Mouse (Mus musculus) embryonic fibroblast, embryonic 13.5 days (primary cell): ENCODE measurements around the gene Zfyve27.

ENCODE experiments used
- CTCF ChIP-seq: IDR thresholded peaks from 2 replicates; pipeline ENCODE4 v1.5.1; 2011; ENCODE audit warnings: mild to moderate bottlenecking, control low read depth, low read length, moderate library complexity, borderline replicate concordance; ENCODE audit not compliant: insufficient read depth
- POLR2A ChIP-seq: IDR thresholded peaks from 2 replicates; pipeline ENCODE4 v1.6.1; 2011; ENCODE audit warnings: low read depth, mild to moderate bottlenecking, control low read depth, low read length, moderate library complexity

- TF ChIP-seq POLR2A (no peak), CTCF (no peak)
Observed at GRCm38 (mm10) chr19:42196378-42196777, 32.6 kb downstream of the Zfyve27 start.
